Mouse (Mus musculus) c-Kit-negative CD71-positive TER-119-positive erythroid progenitor cells, embryonic 14.5 days (primary cell): ENCODE measurements around the gene Esr2.

Source experiments
- DNase-seq: peaks from one replicate; pipeline ENCODE4 v3.0.0-alpha.2; 2013; ENCODE audit warnings: low read depth, low spot score

The Esr2 gene

GRCm38 (mm10) chr12:76085956-76086905 is 90.8 kb downstream of the Esr2 start:
- DNase-seq: no peak

- no peak for DNase-seq
Observed at GRCm38 (mm10) chr12:76085066-76085465, 92.0 kb downstream of the Esr2 start.

DNA sequence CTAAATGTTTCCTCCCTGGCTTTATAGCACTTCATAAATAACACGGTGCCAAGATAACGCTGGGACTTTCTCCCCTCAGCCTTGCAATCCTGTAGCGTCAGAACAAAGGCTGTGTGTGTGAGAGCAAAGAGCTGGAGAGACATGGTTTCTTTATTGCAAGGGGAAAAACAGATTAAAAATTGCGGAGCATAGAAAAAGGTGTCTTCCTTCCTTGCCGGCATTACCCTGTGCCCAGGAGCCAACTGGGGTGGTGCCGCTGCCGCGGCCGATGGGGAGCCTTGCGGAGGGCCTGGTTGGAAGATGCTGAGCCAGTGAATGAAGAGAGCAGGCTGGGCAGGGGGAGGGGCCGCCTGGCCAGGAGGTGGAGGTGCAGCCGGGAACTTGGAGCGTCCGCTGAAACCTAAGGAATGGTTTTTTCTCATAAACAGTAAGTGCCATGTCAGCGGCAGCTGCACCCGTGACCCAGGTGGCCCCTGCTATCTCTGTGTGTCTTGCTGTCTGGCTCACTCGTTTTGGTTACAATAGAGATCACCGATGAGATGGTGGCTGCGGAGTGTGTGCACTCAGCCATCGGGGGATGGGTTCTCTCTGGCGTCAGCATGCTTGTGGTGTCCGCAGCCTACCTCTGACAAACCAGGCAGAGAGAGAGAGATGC is 95.4 kb downstream of the Esr2 start:
- DNase-seq: no peak

DNA sequence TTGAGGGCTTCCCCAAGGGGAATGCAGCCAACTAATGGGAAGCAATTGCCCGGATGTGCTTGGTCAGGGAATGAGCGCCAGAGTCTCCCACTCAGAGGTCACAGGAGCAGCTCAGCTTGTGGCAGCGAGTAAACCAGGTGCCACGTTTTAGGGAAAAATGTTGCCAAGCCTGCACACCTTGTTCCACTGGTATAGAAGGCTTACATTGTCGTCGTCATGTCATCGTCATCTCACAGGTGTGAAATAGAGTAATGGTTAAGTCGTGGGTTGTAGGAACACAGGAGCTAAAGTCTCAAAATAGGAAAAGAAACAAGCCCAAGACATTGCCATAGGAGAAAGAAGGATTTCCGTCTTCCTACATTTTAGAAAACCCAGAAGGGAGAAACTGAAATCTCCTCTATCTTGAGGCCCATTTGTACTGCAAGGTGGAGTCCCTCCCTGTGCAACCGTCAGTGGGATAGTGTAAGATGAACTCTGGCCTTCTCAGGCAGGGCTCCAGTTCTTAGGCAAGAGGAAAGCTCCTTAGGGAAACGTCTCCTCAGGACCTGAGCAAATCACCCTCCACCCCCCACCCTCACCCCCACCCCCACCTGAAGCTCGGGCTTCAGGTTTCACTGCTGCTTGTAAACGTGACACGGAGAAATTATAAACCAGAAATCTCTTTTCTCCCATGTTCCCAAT is 96.0 kb downstream of the Esr2 start:
- no peak for DNase-seq

DNA sequence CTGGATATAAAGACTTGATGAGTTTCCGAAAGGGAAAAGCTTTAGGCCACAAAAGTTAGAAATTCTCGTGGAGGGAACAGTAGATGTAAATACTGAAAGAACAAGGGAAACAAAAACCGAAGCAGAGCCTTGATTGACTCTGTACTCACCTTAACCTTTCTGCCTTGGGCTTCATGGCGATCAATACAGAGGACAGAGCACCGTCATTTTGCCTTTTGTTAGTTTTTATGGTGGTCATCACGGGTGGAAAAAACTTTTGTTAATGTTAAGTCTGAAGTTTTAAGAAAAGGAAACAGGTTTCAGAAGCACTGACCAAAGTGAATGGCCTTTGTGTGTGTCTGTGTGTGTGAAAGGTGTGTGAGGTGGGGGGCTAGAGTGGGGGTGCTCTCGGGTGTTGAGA is 103.1 kb downstream of the Esr2 start:
- no peak for DNase-seq

GRCm38 (mm10) chr12:76073066-76073826 is 103.8 kb downstream of the Esr2 start:
- DNase-seq: no peak

DNA sequence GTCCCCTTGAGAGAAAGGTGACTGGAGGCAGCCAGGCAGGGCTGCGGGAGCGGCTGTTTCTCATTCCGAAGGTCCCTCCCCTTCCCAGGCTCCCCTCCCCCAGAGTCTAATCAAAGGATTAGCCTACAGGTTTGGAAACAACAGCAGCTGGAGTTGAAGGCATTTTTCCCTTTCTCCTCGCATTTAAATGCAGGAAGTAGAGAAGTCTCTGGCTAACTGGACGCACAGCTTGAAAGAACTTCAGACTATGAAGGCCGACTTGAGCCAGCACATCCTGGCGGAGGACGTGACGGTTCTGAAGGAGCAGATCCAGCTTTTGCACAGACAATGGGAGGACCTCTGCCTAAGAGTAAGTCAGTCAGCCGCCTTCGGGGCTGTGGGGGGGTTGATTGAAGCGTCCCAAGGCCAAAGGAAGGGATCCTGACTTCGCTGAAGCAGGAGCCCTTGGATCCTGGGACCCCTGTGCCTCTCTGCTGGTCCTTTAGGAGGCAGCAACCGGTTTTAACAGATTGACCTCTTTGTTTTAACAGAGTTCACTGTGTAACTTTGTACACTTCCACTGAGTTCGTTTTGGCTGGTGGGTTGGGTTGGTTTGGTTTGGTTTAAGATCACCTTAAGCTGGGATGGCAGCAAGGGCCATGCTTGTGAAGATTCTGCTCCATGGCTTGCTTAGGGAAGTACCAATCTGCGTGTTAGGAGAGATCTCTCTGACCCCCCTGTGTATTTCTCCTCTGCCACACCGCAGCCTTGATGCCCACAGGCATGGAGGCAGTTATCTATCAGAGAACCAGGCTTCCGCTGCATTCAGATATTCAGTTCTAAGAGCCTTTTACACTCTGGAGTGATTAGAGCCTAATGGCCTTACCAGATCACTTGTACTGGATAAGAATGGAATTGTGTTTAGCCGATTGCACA is 104.9 kb downstream of the Esr2 start:
- DNase-seq: no peak
